Mouse (Mus musculus) adrenal gland, adult 2 months (tissue): ENCODE data around the gene Twist2. TPM values are rescaled to one million over a fixed set of nuclear protein-coding genes. Genes with fewer than 3 reads are reported as not detected.

Experiments
- DNase-seq: peaks from one replicate; pipeline ENCODE4 v3.0.0; 2021
- polyA plus RNA-seq: library from polyadenylated mRNA; depleted of rRNA; stranded (reverse); fragments of >200 nt; gene quantifications from 2 replicates; pipeline ENCODE4 v1.2.3, GENCODE M21; 2012
- total RNA-seq, 2 experiments: library from RNA; stranded (reverse); gene quantifications; 2 replicates each; pipeline ENCODE4 v1.2.3; 2021

Twist2 gene
- total and polyA plus RNA-seq, 3 experiments = 2.0 to 14.4 (median 4.4) TPM

GRCm38 (mm10) chr1:91816571-91816970 is 15.3 kb downstream of the Twist2 start:
- DNase-seq = peak; percentile 59

DNA sequence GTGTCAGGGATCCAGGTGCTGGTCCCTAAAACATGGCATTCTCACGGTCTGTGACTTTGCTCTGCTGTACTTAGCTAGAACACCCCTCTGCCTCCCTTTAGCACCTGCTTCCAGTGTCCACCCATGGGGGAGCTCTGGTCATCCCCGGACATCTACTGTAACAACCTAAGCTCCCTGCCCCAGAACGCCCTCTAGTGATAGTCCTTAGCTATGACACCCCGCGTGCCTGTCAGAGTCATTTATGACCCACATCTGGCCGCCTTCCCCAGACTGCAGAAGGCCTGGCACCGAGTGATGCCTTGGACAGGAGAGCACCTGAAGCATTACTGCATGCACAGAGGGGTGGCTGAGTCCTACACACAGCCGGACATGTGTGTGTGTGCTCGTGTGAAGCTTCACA is 18.0 kb downstream of the Twist2 start:
- peak; percentile 29 for DNase-seq

DNA sequence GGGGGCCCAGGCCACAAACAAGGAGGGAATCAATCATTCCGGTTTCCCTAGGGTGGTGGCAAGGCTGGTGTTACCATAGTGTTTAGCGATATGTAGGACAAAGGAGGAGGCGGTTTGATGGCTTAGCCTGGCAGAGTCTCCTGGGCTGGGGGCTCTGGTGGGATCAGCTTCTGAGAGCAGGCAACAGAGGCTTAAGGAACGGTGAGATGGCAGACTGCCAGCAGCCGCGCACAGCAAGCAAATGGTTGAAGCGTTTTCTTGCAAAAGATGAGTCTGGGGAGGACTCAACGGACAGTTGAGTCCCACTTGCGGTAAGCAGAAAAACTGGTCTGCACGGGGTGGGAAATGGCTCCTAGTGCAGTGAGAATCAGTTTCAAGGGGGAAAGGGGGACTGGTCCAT is 19.3 kb downstream of the Twist2 start:
- no peak for DNase-seq

- no peak for DNase-seq
Measured at GRCm38 (mm10) chr1:91822316-91822824, 21.1 kb downstream of the Twist2 start.

- DNase-seq = peak; percentile 32
Measured at GRCm38 (mm10) chr1:91823530-91823929, 22.3 kb downstream of the Twist2 start.

GRCm38 (mm10) chr1:91823951-91824350 is 22.7 kb downstream of the Twist2 start:
- no peak for DNase-seq

GRCm38 (mm10) chr1:91825261-91825660 is 24.0 kb downstream of the Twist2 start:
- DNase-seq = no peak

DNA sequence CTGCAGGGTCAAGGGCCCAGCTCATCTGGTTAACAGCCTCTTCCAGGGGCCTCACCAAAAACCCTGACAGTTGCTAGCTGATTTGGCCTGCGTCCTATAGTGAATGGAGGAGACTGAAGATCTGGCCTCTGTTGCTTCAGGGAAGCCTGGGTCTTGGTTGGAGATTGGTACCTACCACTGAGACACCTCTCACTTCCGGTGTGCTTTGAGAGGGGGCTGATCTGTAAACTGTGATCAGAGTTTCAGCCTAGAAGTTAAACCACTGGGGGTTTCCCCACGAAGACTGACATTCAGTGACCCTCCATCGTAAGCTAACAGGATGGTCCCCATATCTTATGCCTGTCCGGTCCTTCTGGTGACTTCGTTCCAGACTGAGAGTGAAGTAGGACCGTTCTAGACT is 30.7 kb downstream of the Twist2 start:
- DNase-seq = no peak

DNA sequence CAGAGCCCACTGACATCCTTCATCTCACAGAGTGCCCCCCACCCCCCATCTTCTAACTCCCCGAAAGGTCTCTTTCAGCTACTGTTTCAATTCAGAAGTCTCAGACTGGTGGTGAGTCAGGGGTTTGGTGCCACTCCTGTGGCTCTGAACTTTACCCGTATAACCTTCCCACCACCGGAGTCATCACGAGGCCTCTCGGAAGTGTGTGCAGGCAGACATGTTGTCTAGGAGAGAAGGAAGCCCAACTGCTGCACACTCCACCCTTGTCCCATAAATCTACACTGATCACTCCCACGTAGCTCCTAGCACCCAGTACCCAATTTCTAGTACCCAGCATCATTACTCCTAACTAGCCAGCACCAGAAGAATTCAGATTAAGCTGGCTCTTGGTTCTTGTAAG is 38.3 kb downstream of the Twist2 start:
- no peak for DNase-seq

GRCm38 (mm10) chr1:91839979-91840378 is 38.7 kb downstream of the Twist2 start:
- DNase-seq = no peak

DNA sequence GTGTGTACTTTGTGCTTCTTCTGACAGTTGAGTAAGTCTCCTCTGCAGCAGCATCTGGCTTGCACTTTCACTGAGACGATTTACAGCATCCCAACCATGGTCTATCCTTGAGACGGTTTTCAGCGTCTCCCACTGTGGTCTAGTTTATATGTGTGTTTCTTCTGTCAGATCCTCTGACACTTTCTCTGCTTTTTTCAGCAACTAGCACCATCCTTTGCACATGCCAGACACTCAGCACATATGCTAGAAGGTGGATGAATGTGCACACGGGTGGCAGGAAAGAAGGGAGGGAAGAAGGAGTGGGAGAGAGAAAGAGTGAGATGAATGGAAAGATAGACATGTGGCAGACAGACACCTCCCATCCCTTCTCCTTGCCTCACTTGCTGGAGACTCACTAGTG is 43.0 kb downstream of the Twist2 start:
- no peak for DNase-seq

- no peak for DNase-seq
Measured at GRCm38 (mm10) chr1:91844681-91845379, 43.6 kb downstream of the Twist2 start.

DNA sequence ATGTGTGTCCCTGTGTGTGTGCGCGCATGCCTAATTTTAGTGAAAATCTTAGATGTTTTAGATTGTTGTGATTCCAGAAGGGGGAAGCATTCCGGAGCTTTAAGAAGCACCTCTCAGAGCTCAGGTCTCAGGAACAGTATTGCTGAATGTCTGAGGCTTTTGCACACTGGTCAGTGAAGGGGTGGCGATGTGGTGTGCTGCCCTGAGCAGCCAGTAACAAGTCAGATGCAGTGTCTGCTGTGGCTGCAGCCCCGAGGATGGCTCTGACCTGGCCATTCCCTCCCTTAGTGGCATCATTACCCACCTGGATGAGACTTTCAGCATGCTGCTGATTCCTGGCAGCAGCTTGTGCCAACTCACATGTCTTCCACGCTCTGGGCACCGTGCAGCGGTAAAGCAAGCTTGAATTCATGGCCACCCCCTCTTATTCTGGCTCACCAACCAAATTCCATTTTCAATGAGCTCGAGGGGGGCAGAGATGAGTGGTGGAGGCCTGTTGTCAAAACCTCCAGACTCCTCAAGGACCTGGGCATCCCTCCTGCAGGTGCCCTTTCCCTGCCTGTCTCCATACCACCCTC is 44.2 kb downstream of the Twist2 start:
- DNase-seq = no peak

- no peak for DNase-seq
Measured at GRCm38 (mm10) chr1:91851300-91851699, 50.0 kb downstream of the Twist2 start.

DNA sequence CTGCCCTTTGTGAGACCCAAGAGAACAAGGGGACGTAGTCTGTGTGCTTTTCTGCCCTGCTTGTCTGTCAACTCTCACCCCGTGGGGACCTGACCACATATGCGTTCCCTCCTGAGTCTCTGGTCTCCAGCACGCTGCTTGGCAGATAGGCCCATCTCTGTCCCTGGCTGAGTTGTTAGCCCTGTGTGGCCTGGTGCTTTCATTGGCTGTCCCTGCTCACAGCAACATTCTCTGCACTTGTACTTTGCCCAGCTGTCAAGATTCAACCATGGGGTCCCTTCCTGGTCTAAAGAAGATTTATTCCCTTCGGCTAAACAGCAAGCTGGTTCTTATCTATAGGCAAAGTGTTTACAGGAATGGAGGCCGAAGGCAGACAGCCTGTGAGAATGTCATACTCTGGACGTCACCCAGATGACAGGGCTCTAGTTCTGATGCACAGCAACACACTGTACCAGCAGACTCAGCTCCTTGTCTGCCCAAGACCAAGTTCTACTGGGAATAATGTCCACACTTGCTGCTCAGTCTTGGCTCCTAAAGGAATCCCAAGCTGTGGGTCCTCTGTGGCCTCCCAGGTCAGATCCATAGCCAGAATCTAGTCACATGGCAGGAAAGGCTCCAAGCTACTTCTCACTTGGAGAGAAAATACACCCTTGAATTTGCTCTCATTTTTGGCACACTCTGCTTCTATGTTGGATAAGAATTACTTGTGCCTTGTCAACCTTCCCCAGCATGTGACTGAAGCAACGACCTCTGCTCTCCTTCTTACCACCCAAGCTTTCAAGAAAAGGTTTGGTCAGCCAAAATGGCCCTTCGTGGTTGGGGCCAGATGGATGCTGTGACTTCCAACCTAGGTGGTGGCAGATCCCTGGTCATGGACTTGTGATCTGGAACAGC is 55.8 kb downstream of the Twist2 start:
- peak; percentile 39 for DNase-seq

GRCm38 (mm10) chr1:91858101-91858790 is 57.0 kb downstream of the Twist2 start:
- peak; percentile 20 for DNase-seq

DNA sequence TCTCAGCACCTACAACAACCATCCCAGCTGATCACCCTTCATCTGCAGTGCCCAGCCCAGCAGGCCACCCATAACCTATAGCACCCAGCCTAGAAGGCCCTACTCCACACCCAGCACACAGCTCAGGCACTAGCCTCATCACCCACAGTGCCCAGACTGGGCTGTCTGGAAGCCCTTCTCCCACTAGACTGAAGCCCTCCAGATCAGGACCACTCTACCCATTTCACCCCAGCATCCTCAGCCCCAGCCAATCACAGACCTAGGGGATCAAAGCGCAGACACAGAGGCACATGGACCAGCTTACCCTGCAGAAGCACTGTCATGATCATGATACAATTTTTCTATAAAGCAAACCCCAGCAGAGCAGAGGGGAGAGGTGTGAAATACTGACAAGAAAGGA is 57.6 kb downstream of the Twist2 start:
- no peak for DNase-seq

DNA sequence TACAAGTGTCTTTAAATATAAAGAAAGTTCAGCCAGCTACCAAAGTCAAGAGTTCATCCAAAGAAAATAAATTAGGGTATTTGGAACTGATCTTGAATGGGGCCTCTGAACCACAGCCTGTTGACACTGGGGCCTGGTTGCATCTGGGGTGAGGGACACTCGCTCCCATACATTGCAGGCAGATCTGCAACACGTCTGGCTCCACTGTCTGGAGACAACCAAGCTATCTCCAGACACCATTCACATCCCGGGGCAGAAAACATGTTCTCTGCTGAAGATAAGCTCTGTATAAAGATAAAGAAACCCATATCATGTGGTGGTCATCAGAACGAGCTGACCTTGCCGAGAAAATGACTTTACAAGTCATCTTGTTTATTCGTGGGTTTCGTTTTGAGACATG is 60.2 kb downstream of the Twist2 start:
- no peak for DNase-seq

GRCm38 (mm10) chr1:91866001-91866400 is 64.7 kb downstream of the Twist2 start:
- DNase-seq = no peak

GRCm38 (mm10) chr1:91871101-91871500 is 69.8 kb downstream of the Twist2 start:
- no peak for DNase-seq

- DNase-seq = no peak
Measured at GRCm38 (mm10) chr1:91872388-91873059, 71.3 kb downstream of the Twist2 start.
